Mouse (Mus musculus): ENCODE results near the gene Dnajc13. TPM values are rescaled to one million over a fixed set of nuclear protein-coding genes. Genes with fewer than 3 reads are reported as not detected.

Dnajc13 gene
- polyA plus RNA-seq, 1 experiment: 19.4 TPM

GRCm38 (mm10) chr9:104239076-104239475, 23.7 kb downstream of the Dnajc13 start:
- no peak for DNase-seq
- TF ChIP-seq CTCF (IDR thresholded peaks at IDR 0.05; ENCODE audit: insufficient read depth, low read length): no peak
- 83% methylated on average over 8 of the region's 8 CpGs for WGBS
- H3K4me3 ChIP-seq (replicated peaks; ENCODE audit: extremely low read depth, low read depth, low read length): no peak overlapping the region
- H3K4me1 ChIP-seq (ENCODE audit: control insufficient read depth, insufficient read depth, low read length): no peaks in the 10 kb centered on the region

GRCm38 (mm10) chr9:104236256-104236930, 26.3 kb downstream of the Dnajc13 start:
- WGBS: 88% methylated on average over 11 of the region's 11 CpGs
- no peaks in the 10 kb centered on the region for H3K4me1 ChIP-seq (ENCODE audit: control insufficient read depth, insufficient read depth, low read length)
- no peak overlapping the region for H3K4me3 ChIP-seq (replicated peaks; ENCODE audit: extremely low read depth, low read depth, low read length)
- no peak for TF ChIP-seq POLR2A (IDR thresholded peaks at IDR 0.05; ENCODE audit: borderline replicate concordance, extremely low read depth, low read depth, low read length)
- TF ChIP-seq CTCF (IDR thresholded peaks at IDR 0.05; ENCODE audit: insufficient read depth, low read length): no peak
- DNase-seq: no peak

GRCm38 (mm10) chr9:104235751-104236150, 27.0 kb downstream of the Dnajc13 start:
- H3K4me3 ChIP-seq (replicated peaks; ENCODE audit: extremely low read depth, low read depth, low read length): no peak overlapping the region
- DNase-seq: no peak
- 51% methylated on average over 5 of the region's 5 CpGs for WGBS
- no peak for TF ChIP-seq POLR2A (IDR thresholded peaks at IDR 0.05; ENCODE audit: borderline replicate concordance, extremely low read depth, low read depth, low read length)
- no peak for TF ChIP-seq CTCF (IDR thresholded peaks at IDR 0.05; ENCODE audit: insufficient read depth, low read length)
- H3K4me1 ChIP-seq (ENCODE audit: control insufficient read depth, insufficient read depth, low read length): no peaks in the 10 kb centered on the region

- no peak for TF ChIP-seq POLR2A (IDR thresholded peaks at IDR 0.05; ENCODE audit: borderline replicate concordance, extremely low read depth, low read depth, low read length)
- TF ChIP-seq CTCF (IDR thresholded peaks at IDR 0.05; ENCODE audit: insufficient read depth, low read length): no peak
- Histone ChIP-seq H3K4me3 (replicated peaks; ENCODE audit: extremely low read depth, low read depth, low read length) (no peak overlapping the region), H3K4me1 (ENCODE audit: control insufficient read depth, insufficient read depth, low read length) (no peaks in the 10 kb centered on the region)
- WGBS: 53% methylated on average over 1 of the region's 1 CpGs
- DNase-seq: no peak
Measured at GRCm38 (mm10) chr9:104233815-104234214, 28.9 kb downstream of the Dnajc13 start.

GRCm38 (mm10) chr9:104233060-104233459, 29.7 kb downstream of the Dnajc13 start:
- DNase-seq: no peak
- H3K4me3 ChIP-seq (replicated peaks; ENCODE audit: extremely low read depth, low read depth, low read length): no peak overlapping the region
- H3K4me1 ChIP-seq (ENCODE audit: control insufficient read depth, insufficient read depth, low read length): no peaks in the 10 kb centered on the region
- WGBS: 89% methylated on average over 5 of the region's 5 CpGs
- no peak for TF ChIP-seq CTCF (IDR thresholded peaks at IDR 0.05; ENCODE audit: insufficient read depth, low read length)
- no peak for TF ChIP-seq POLR2A (IDR thresholded peaks at IDR 0.05; ENCODE audit: borderline replicate concordance, extremely low read depth, low read depth, low read length)

GRCm38 (mm10) chr9:104232004-104232403, 30.7 kb downstream of the Dnajc13 start:
- Histone ChIP-seq H3K4me3 (replicated peaks; ENCODE audit: extremely low read depth, low read depth, low read length) (no peak overlapping the region), H3K4me1 (ENCODE audit: control insufficient read depth, insufficient read depth, low read length) (no peaks in the 10 kb centered on the region)
- no peak for DNase-seq
- 82% methylated on average over 3 of the region's 3 CpGs for WGBS
- no peak for TF ChIP-seq CTCF (IDR thresholded peaks at IDR 0.05; ENCODE audit: insufficient read depth, low read length)
- TF ChIP-seq POLR2A (IDR thresholded peaks at IDR 0.05; ENCODE audit: borderline replicate concordance, extremely low read depth, low read depth, low read length): no peak

GRCm38 (mm10) chr9:104211402-104211801, 51.3 kb downstream of the Dnajc13 start:
- DNase-seq: no peak
- 72% methylated on average over 3 of the region's 3 CpGs for WGBS
- no peak for TF ChIP-seq POLR2A (IDR thresholded peaks at IDR 0.05; ENCODE audit: borderline replicate concordance, extremely low read depth, low read depth, low read length)
- no peak for TF ChIP-seq CTCF (IDR thresholded peaks at IDR 0.05; ENCODE audit: insufficient read depth, low read length)
- Histone ChIP-seq H3K4me3 (replicated peaks; ENCODE audit: extremely low read depth, low read depth, low read length) (no peak overlapping the region), H3K4me1 (ENCODE audit: control insufficient read depth, insufficient read depth, low read length) (no peaks in the 10 kb centered on the region)

- DNase-seq: peak; percentile 22
- peak; percentile 25; the same call in 1 of the 2 replicates for TF ChIP-seq CTCF (IDR thresholded peaks at IDR 0.05; ENCODE audit: insufficient read depth, low read length)
- no peak for TF ChIP-seq POLR2A (IDR thresholded peaks at IDR 0.05; ENCODE audit: borderline replicate concordance, extremely low read depth, low read depth, low read length)
Measured at GRCm38 (mm10) chr9:104203851-104204250, 58.9 kb downstream of the Dnajc13 start.

GRCm38 (mm10) chr9:104194528-104194927, 68.2 kb downstream of the Dnajc13 start:
- DNase-seq: no peak
- no peak overlapping the region for H3K4me3 ChIP-seq (replicated peaks; ENCODE audit: extremely low read depth, low read depth, low read length)
- WGBS: 73% methylated on average over 2 of the region's 2 CpGs

More at GRCm38 (mm10) chr9:104203851-104204250, 58.9 kb downstream of the Dnajc13 start:
- no peaks in the 10 kb centered on the region for H3K4me1 ChIP-seq (ENCODE audit: control insufficient read depth, insufficient read depth, low read length)
- 95% methylated on average over 3 of the region's 3 CpGs for WGBS
- H3K4me3 ChIP-seq (replicated peaks; ENCODE audit: extremely low read depth, low read depth, low read length): no peak overlapping the region

GRCm38 (mm10) chr9:104193900-104194299, 68.8 kb downstream of the Dnajc13 start:
- no peak overlapping the region for H3K4me3 ChIP-seq (replicated peaks; ENCODE audit: extremely low read depth, low read depth, low read length)
- WGBS: 93% methylated on average over 2 of the region's 2 CpGs
- TF ChIP-seq CTCF (IDR thresholded peaks at IDR 0.05; ENCODE audit: insufficient read depth, low read length): no peak
- no peak for TF ChIP-seq POLR2A (IDR thresholded peaks at IDR 0.05; ENCODE audit: borderline replicate concordance, extremely low read depth, low read depth, low read length)
- DNase-seq: no peak
- no peaks in the 10 kb centered on the region for H3K4me1 ChIP-seq (ENCODE audit: control insufficient read depth, insufficient read depth, low read length)

More at GRCm38 (mm10) chr9:104194528-104194927, 68.2 kb downstream of the Dnajc13 start:
- no peaks in the 10 kb centered on the region for H3K4me1 ChIP-seq (ENCODE audit: control insufficient read depth, insufficient read depth, low read length)
- TF ChIP-seq CTCF (IDR thresholded peaks at IDR 0.05; ENCODE audit: insufficient read depth, low read length) (no peak), POLR2A (IDR thresholded peaks at IDR 0.05; ENCODE audit: borderline replicate concordance, extremely low read depth, low read depth, low read length) (no peak)
